Mouse (Mus musculus) kidney, embryonic 16.5 days (tissue): ENCODE measurements around the gene Ap2a1. TPM values are rescaled to one million over a fixed set of nuclear protein-coding genes. Genes with fewer than 3 reads are reported as not detected.
A peak's percentile ranks its signal among the peaks of the same experiment; 100 is the strongest.

ENCODE experiments used
- ATAC-seq: fragments of 200-750 bp; cut with Nextera tagmentation; 2 replicates; pipeline ENCODE4 v1.8.0; 2017; ENCODE audit warnings: moderate TSS enrichment; ENCODE audit not compliant: low FRiP score, low TSS enrichment
- H3K27ac ChIP-seq: fragments of 300-500 bp; sonication (generic); 2 replicates; pipeline ENCODE4 v1.5.1; 2014; ENCODE audit warnings: low read length
- H3K27me3 ChIP-seq: fragments of 300-500 bp; sonication (generic); 2 replicates; pipeline ENCODE4 v1.6.1; 2014; ENCODE audit warnings: low read length, control low read depth, mixed read lengths; ENCODE audit not compliant: insufficient read depth
- H3K36me3 ChIP-seq: fragments of 300-500 bp; sonication (generic); 2 replicates; pipeline ENCODE4 v1.6.1; 2014; ENCODE audit warnings: low read length, control low read depth, mixed read lengths; ENCODE audit not compliant: insufficient read depth
- H3K4me1 ChIP-seq: fragments of 300-500 bp; sonication (generic); 2 replicates; pipeline ENCODE4 v1.6.1; 2014; ENCODE audit warnings: low read length, control low read depth, mixed read lengths; ENCODE audit not compliant: insufficient read depth
- H3K4me2 ChIP-seq: fragments of 300-500 bp; sonication (generic); replicated peaks from 2 replicates; pipeline ENCODE4 v1.6.1; 2014; ENCODE audit warnings: low read depth, low read length
- H3K4me3 ChIP-seq: fragments of 300-500 bp; sonication (generic); 2 replicates; pipeline ENCODE4 v1.5.1; 2014; ENCODE audit warnings: mild to moderate bottlenecking, low read length
- H3K9ac ChIP-seq: fragments of 300-500 bp; sonication (generic); replicated peaks from 2 replicates; pipeline ENCODE4 v1.6.1; 2014; ENCODE audit warnings: low read length
- H3K9me3 ChIP-seq: fragments of 300-500 bp; sonication (generic); 2 replicates; pipeline ENCODE4 v1.6.1; 2016; ENCODE audit warnings: low read length, control low read depth
- WGBS: fragments of 180-500 bp; shearing (Covaris S2); extraction: QIAGEN DNeasy Blood & Tissue Kit; methylation state at CpG from one replicate; pipeline ENCODE4 v1.1.7; 2014; 5-methylcytosine and 5-hydroxymethylcytosine counted together
- polyA plus RNA-seq: library from polyadenylated mRNA; unstranded; fragments of >200 nt; fragmentation: Nextera tagmentation; extraction: Ambion mirVana; gene quantifications from 2 replicates; pipeline ENCODE4 v1.2.1, GENCODE M21; 2015

The Ap2a1 gene
- polyA plus RNA-seq, 1 experiment from 2014 or later, result 72.9 TPM

- Histone ChIP-seq H3K4me2 (no peak overlapping the region), H3K36me3 (peaks cover 36% of the 10 kb centered on the region), H3K27me3 (no peaks in the 10 kb centered on the region), H3K27ac (no peak overlapping the region), H3K4me1 (no peaks in the 10 kb centered on the region), H3K4me3 (no peak overlapping the region), H3K9ac (no peak overlapping the region), H3K9me3 (no peaks in the 10 kb centered on the region)
- WGBS, result 91% methylated on average over 5 of the region's 5 CpGs
- ATAC-seq, result no peak
These were observed 10.2 kb downstream of the Ap2a1 start for GRCm38 (mm10) chr7:44919127-44919526.

DNA sequence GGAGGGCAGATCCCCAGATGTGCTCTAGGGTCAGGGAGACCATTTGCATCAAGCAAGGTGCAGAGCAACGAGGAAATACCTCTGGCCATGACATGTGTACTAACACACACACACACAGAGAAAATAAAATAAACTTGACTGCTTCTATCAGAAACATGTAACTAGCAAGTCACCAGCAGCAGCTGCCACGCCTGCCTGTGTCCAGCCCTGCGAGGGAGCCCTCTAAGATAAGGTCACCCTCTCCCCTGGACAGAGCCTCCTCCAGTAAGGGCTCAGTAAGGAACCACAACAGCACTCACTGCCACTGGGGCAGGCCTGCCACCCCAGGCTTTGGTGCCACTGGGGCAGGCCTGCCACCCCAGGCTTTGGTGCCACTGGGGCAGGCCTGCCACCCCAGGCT lies 11.1 kb downstream of the Ap2a1 start:
- Histone ChIP-seq H3K9me3 (no peaks in the 10 kb centered on the region), H3K27ac (no peak overlapping the region), H3K4me3 (no peak overlapping the region), H3K9ac (no peak overlapping the region), H3K27me3 (no peaks in the 10 kb centered on the region), H3K4me2 (no peak overlapping the region), H3K36me3 (peaks cover 37% of the 10 kb centered on the region), H3K4me1 (no peaks in the 10 kb centered on the region)
- 82% methylated on average over 3 of the region's 3 CpGs for WGBS
- no peak for ATAC-seq

DNA sequence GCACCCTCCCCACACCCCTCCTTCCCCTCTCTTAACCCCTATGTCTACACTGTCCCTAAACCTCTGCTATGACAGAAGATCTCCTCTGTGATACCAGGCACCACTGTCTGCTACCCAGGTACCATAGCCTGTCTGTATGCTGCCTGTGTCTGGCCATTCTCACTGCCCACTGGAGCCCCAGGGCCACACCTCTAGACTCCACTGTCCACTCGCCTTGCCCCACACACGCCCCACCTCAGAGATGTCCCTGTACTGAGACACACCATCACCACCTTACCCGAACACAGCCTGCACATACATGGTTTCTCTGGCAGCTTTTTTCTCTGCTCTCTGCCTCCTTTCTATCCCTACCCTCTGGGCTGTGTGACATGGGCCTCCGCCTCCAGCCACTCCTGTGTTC lies 12.4 kb downstream of the Ap2a1 start:
- H3K4me3 ChIP-seq, result no peak overlapping the region
- no peaks in the 10 kb centered on the region for H3K27me3 ChIP-seq
- peak; percentile 34; the same call in 1 of the 2 replicates for ATAC-seq
- H3K9me3 ChIP-seq, result no peaks in the 10 kb centered on the region
- H3K36me3 ChIP-seq, result peaks cover 36% of the 10 kb centered on the region
- no peak overlapping the region for H3K27ac ChIP-seq
- H3K9ac ChIP-seq, result no peak overlapping the region
- no peaks in the 10 kb centered on the region for H3K4me1 ChIP-seq
- 88% methylated on average over 4 of the region's 4 CpGs for WGBS
- H3K4me2 ChIP-seq, result no peak overlapping the region

DNA sequence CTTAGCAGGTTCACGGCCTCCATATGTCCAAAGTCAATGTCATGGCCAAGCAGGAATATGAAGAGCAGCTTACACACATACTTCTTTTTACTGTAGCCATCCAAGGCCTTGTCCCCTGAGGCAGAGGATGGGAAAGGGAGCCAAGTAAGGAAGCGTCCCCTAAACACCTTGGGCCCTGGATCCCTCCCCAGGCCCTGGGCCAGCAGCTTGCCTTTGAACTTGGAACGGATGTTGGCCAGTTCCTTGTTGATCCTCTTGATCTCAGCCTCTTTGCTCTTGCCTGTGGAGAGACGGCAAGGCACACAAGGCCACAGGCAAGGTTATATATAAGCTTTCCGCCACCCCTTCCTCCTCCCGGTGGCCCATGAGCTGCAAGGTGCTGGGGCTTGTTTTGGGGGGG lies 13.1 kb downstream of the Ap2a1 start:
- Histone ChIP-seq H3K27me3 (no peaks in the 10 kb centered on the region), H3K27ac (no peak overlapping the region)
- WGBS, result 84% methylated on average over 6 of the region's 6 CpGs

DNA sequence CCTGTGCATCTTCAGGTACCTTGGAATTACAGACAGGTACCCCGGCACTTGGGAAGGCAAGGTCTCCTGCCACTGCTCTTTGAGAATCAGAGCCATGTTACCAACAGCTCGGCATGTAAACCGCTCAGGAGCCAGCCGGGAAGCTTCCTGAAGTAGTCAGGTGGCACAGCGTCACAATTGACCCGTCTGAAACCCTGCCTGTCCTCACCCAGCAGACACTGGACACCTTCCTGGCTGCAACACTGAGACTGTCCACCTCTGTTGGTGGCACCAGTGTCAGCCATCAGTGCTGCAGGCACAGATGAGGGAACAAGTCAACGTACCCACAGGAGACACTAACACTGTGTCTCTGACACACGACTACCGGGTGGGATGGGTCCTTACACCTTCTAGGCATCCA lies 14.0 kb downstream of the Ap2a1 start:
- Histone ChIP-seq H3K27me3 (no peaks in the 10 kb centered on the region), H3K9ac (no peak overlapping the region), H3K4me2 (no peak overlapping the region), H3K36me3 (peaks cover 34% of the 10 kb centered on the region), H3K4me3 (no peak overlapping the region), H3K27ac (no peak overlapping the region), H3K4me1 (no peaks in the 10 kb centered on the region), H3K9me3 (no peaks in the 10 kb centered on the region)
- ATAC-seq, result no peak
- WGBS, result 88% methylated on average over 9 of the region's 9 CpGs

More for the DNA sequence above, 13.1 kb downstream of the Ap2a1 start:
- ATAC-seq, result no peak
- H3K9me3 ChIP-seq, result no peaks in the 10 kb centered on the region
- H3K4me1 ChIP-seq, result no peaks in the 10 kb centered on the region
- H3K36me3 ChIP-seq, result peaks cover 33% of the 10 kb centered on the region
- no peak overlapping the region for H3K4me3 ChIP-seq
- H3K9ac ChIP-seq, result no peak overlapping the region
- no peak overlapping the region for H3K4me2 ChIP-seq

DNA sequence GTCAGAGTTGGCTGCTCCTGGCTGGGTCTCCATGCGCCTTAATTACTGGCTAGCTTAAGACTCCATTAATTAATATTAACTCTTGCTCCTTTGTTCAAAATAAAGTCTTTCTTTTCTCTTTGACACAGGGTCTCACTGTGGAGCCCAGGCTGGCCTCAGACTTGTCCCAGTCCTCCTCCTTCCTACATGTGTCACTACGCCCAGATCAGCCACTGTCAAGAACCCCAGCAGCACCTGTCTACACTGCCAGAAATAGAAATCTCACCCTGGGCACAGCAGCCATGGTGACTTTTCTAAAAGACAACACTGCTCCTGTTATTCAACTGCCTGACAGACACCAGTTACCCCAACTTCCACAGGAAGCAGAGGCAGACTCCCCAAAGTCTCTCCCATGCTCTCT lies 14.9 kb downstream of the Ap2a1 start:
- Histone ChIP-seq H3K36me3 (peaks cover 39% of the 10 kb centered on the region), H3K9me3 (no peaks in the 10 kb centered on the region), H3K27ac (no peak overlapping the region), H3K9ac (no peak overlapping the region), H3K27me3 (no peaks in the 10 kb centered on the region), H3K4me3 (no peak overlapping the region), H3K4me2 (no peak overlapping the region), H3K4me1 (no peaks in the 10 kb centered on the region)
- 91% methylated on average over 2 of the region's 2 CpGs for WGBS
- no peak for ATAC-seq

GRCm38 (mm10) chr7:44908706-44909476 lies 20.4 kb downstream of the Ap2a1 start:
- no peaks in the 10 kb centered on the region for H3K9me3 ChIP-seq
- H3K4me1 ChIP-seq, result no peaks in the 10 kb centered on the region
- WGBS, result 81% methylated on average over 15 of the region's 15 CpGs
- no peak overlapping the region for H3K4me2 ChIP-seq
- no peak overlapping the region for H3K9ac ChIP-seq
- ATAC-seq, result no peak
- no peak overlapping the region for H3K27ac ChIP-seq
- no peak overlapping the region for H3K4me3 ChIP-seq
- no peaks in the 10 kb centered on the region for H3K27me3 ChIP-seq
- peaks cover 74% of the 10 kb centered on the region for H3K36me3 ChIP-seq

GRCm38 (mm10) chr7:44905430-44905829 lies 23.9 kb downstream of the Ap2a1 start:
- no peak for ATAC-seq
- Histone ChIP-seq H3K9me3 (no peaks in the 10 kb centered on the region), H3K4me1 (peaks cover 15% of the 10 kb centered on the region), H3K9ac (no peak overlapping the region), H3K36me3 (peaks cover 70% of the 10 kb centered on the region), H3K4me3 (no peak overlapping the region), H3K27ac (no peak overlapping the region), H3K27me3 (no peaks in the 10 kb centered on the region), H3K4me2 (no peak overlapping the region)
- 85% methylated on average over 20 of the region's 20 CpGs for WGBS

DNA sequence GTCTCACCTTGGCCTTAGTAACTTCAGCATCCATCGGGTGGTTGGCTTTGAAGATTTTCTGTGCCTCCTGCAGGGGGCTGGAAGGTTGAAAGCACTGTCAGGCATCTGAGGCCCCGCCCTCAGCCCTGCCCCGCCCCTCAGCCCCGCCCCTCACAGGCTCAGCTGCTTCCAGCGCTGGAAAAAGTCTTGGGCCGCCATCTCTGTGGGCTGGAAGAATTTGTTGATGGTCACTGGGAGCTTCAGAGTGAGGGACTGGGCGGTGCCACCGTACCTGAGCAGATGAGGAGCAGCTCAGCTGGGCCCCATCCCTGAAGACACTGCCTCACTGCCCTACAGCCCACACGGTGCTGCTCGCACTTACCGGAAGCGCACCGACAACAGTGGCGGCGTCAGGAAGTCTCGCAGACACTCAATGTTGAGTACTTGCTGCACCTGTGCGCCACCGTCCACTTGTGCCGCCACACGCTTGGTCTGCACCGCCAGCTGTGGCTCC lies 28.0 kb downstream of the Ap2a1 start:
- peaks cover 34% of the 10 kb centered on the region for H3K4me1 ChIP-seq
- H3K27me3 ChIP-seq, result no peaks in the 10 kb centered on the region
- H3K4me3 ChIP-seq, result peak overlapping the region; percentile 38
- ATAC-seq, result peak; percentile 37; the same call in 1 of the 2 replicates
- no peaks in the 10 kb centered on the region for H3K9me3 ChIP-seq
- H3K9ac ChIP-seq, result peak overlapping the region; percentile 49
- peaks cover 49% of the 10 kb centered on the region for H3K36me3 ChIP-seq
- H3K4me2 ChIP-seq, result peak overlapping the region; percentile 60
- WGBS, result 15% methylated on average over 21 of the region's 21 CpGs
- peak overlapping the region; percentile 76 for H3K27ac ChIP-seq

GRCm38 (mm10) chr7:44900632-44901031 lies 28.7 kb downstream of the Ap2a1 start:
- peak overlapping the region; percentile 60; the same call in 1 of the 2 replicates for H3K4me2 ChIP-seq
- H3K4me3 ChIP-seq, result no peak overlapping the region
- no peaks in the 10 kb centered on the region for H3K27me3 ChIP-seq
- 83% methylated on average over 11 of the region's 11 CpGs for WGBS
- peak overlapping the region; percentile 71 for H3K27ac ChIP-seq
- H3K4me1 ChIP-seq, result peaks cover 34% of the 10 kb centered on the region
- H3K9ac ChIP-seq, result no peak overlapping the region
- peak; percentile 16; the same call in 1 of the 2 replicates for ATAC-seq
- H3K9me3 ChIP-seq, result no peaks in the 10 kb centered on the region
- peaks cover 43% of the 10 kb centered on the region for H3K36me3 ChIP-seq
